Mouse (Mus musculus) liver, embryonic 14.5 days (tissue): ENCODE measurements around the gene Ppfia3. TPM values are rescaled to one million over a fixed set of nuclear protein-coding genes. Genes with fewer than 3 reads are reported as not detected.
"Not testable (repeated sequence)": the region's sequence is repeated elsewhere in the genome, so short reads cannot be mapped to it uniquely, and the experiment has no call there.

Source experiments
- ATAC-seq: fragments of 200-750 bp; cut with Nextera tagmentation; 2 replicates; pipeline ENCODE4 v1.8.0; 2017; ENCODE audit warnings: moderate number of reproducible peaks, mild to moderate bottlenecking, moderate library complexity; ENCODE audit not compliant: insufficient read depth
- DNase-seq, 3 experiments: peaks; one replicate each; pipeline ENCODE4 v3.0.0-alpha.2; 2012 to 2013; ENCODE audit warnings: low read depth in 3 of 3, low spot score in 3 of 3
- H3K27ac ChIP-seq: fragments of 300-500 bp; sonication (generic); 2 replicates; pipeline ENCODE4 v1.5.1; 2014; ENCODE audit warnings: moderate library complexity, mild to moderate bottlenecking, control low read depth, inconsistent platforms
- H3K27me3 ChIP-seq: fragments of 300-500 bp; sonication (generic); 2 replicates; pipeline ENCODE4 v1.6.1; 2014; ENCODE audit warnings: mild to moderate bottlenecking, low read length, moderate library complexity; ENCODE audit not compliant: control insufficient read depth, insufficient read depth
- H3K36me3 ChIP-seq: fragments of 300-500 bp; sonication (generic); replicated peaks from 2 replicates; pipeline ENCODE4 v1.6.1; 2014; ENCODE audit warnings: low read depth; ENCODE audit not compliant: control insufficient read depth, insufficient read depth
- H3K4me1 ChIP-seq, 2 experiments: fragments of 200-500 bp in 1 of 2; fragments of 300-500 bp in 1 of 2; sonication (generic) in 1 of 2; replicated peaks; 2 replicates each; pipeline ENCODE4 v1.6.1; 2012 to 2014; ENCODE audit warnings: antibody characterized with exemption in 1 of 2, inconsistent platforms in 1 of 2, low read length in 1 of 2; ENCODE audit not compliant: control insufficient read depth in 2 of 2, insufficient read depth in 2 of 2
- H3K4me2 ChIP-seq: fragments of 300-500 bp; sonication (generic); 2 replicates; pipeline ENCODE4 v1.6.1; 2014; ENCODE audit warnings: low read depth, mild to moderate bottlenecking, control low read depth, moderate library complexity
- H3K4me3 ChIP-seq, 2 experiments: fragments of 200-500 bp in 1 of 2; fragments of 300-500 bp in 1 of 2; sonication (generic) in 1 of 2; 2 replicates each; pipeline ENCODE4 v1.5.1; 2012 to 2014; ENCODE audit warnings: low read depth in 2 of 2, low read length in 2 of 2, mild to moderate bottlenecking in 2 of 2, control low read depth in 1 of 2, inconsistent platforms in 1 of 2, moderate library complexity in 1 of 2; ENCODE audit not compliant: insufficient read depth in 1 of 2
- H3K9ac ChIP-seq: fragments of 300-500 bp; sonication (generic); replicated peaks from 2 replicates; pipeline ENCODE4 v1.6.1; 2014; ENCODE audit warnings: mild to moderate bottlenecking, control low read depth, moderate library complexity
- H3K9me3 ChIP-seq: fragments of 300-500 bp; sonication (generic); 2 replicates; pipeline ENCODE4 v1.6.1; 2016; ENCODE audit warnings: low read length, mixed read lengths; ENCODE audit not compliant: control insufficient read depth
- CTCF ChIP-seq: IDR thresholded peaks from 2 replicates; pipeline ENCODE4 v1.5.1; 2016; ENCODE audit warnings: antibody characterized with exemption, low read depth, control low read depth
- EP300 ChIP-seq: IDR thresholded peaks from 2 replicates; pipeline ENCODE4 v1.6.1; 2016; ENCODE audit warnings: antibody characterized with exemption, low read depth
- WGBS: fragments of 180-500 bp; shearing (Covaris S2); extraction: QIAGEN DNeasy Blood & Tissue Kit; methylation state at CpG from one replicate; pipeline ENCODE4 v1.1.7; 2014; ENCODE audit not compliant: insufficient replicate concordance; 5-methylcytosine and 5-hydroxymethylcytosine counted together
- polyA plus RNA-seq, 2 experiments: library from polyadenylated mRNA; depleted of rRNA in 1 of 2; stranded (reverse) in 1 of 2; unstranded in 1 of 2; fragments of >200 nt; fragmentation: Nextera tagmentation in 1 of 2; extraction: Ambion mirVana in 1 of 2; gene quantifications; 2 replicates each; pipeline versions ENCODE4 v1.2.1 to v1.2.3; 2012 to 2014

Ppfia3 gene
- polyA plus RNA-seq, 2 experiments, result 0.21 TPM; not detected in 1

GRCm38 (mm10) chr7:45363983-45364382 is 2.8 kb downstream of the Ppfia3 start:
- WGBS, result 28% methylated on average over 2 of the region's 2 CpGs
- H3K4me2 ChIP-seq, result no peak overlapping the region
- no peaks in the 10 kb centered on the region for H3K9me3 ChIP-seq
- TF ChIP-seq CTCF (no peak), EP300 (no peak)
- peaks cover 76% of the 10 kb centered on the region for H3K27me3 ChIP-seq
- no peak overlapping the region for H3K27ac ChIP-seq
- H3K4me3 ChIP-seq, result no peak overlapping the region
- DNase-seq (no peak), ATAC-seq (no peak)
- H3K36me3 ChIP-seq, result no peaks in the 10 kb centered on the region
- peaks cover 8% of the 10 kb centered on the region in 2 experiments for H3K4me1 ChIP-seq
- no peak overlapping the region for H3K9ac ChIP-seq

- no peaks in the 10 kb centered on the region for H3K36me3 ChIP-seq
- no peaks in the 10 kb centered on the region for H3K9me3 ChIP-seq
- 7% methylated on average over 13 of the region's 13 CpGs for WGBS
- no peak for TF ChIP-seq EP300
- no peak for TF ChIP-seq CTCF
- no peak overlapping the region for H3K27ac ChIP-seq
- DNase-seq, result peak; percentile 47 to 66 (median 54)
- H3K4me1 ChIP-seq, result peaks cover 8% of the 10 kb centered on the region in 2 experiments
- no peak overlapping the region for H3K4me3 ChIP-seq
- peaks cover 68% of the 10 kb centered on the region for H3K27me3 ChIP-seq
- no peak for ATAC-seq
- H3K9ac ChIP-seq, result no peak overlapping the region
- no peak overlapping the region for H3K4me2 ChIP-seq
These were observed 4.0 kb downstream of the Ppfia3 start for GRCm38 (mm10) chr7:45362801-45363200.

- ATAC-seq (peak; percentile 75; the same call in 1 of the 2 replicates), DNase-seq (peak; percentile 41 to 61 (median 49))
- Histone ChIP-seq H3K4me2 (peak overlapping the region; percentile 59), H3K36me3 (no peaks in the 10 kb centered on the region), H3K9ac (no peak overlapping the region), H3K4me3 (peak overlapping the region in 1 of 2 experiments; percentile 36; a peak in 2 of 4 replicates), H3K27ac (no peak overlapping the region), H3K4me1 (peaks cover 0 to 8% of the 10 kb centered on the region in 2 experiments; a peak in 3 of 4 replicates), H3K9me3 (no peaks in the 10 kb centered on the region), H3K27me3 (peaks cover 63% of the 10 kb centered on the region)
- TF ChIP-seq CTCF (no peak), EP300 (no peak)
- WGBS, result under 1% methylated on average over 43 of the region's 43 CpGs
These were observed 5.5 kb downstream of the Ppfia3 start for GRCm38 (mm10) chr7:45361243-45361804.

- TF ChIP-seq EP300 (no peak), CTCF (no peak)
- H3K9me3 ChIP-seq, result no peaks in the 10 kb centered on the region
- peaks cover 0 to 8% of the 10 kb centered on the region in 2 experiments; a peak in 3 of 4 replicates for H3K4me1 ChIP-seq
- DNase-seq (no peak), ATAC-seq (no peak)
- no peak overlapping the region for H3K27ac ChIP-seq
- H3K4me2 ChIP-seq, result no peak overlapping the region; the same call in 1 of the 2 replicates
- WGBS, result 38% methylated on average over 18 of the region's 18 CpGs
- peaks cover 56% of the 10 kb centered on the region for H3K27me3 ChIP-seq
- no peak overlapping the region for H3K4me3 ChIP-seq
- H3K9ac ChIP-seq, result no peak overlapping the region
- no peaks in the 10 kb centered on the region for H3K36me3 ChIP-seq
These were observed 6.3 kb downstream of the Ppfia3 start for GRCm38 (mm10) chr7:45360404-45361125.

- H3K9ac ChIP-seq, H3K4me2 ChIP-seq, H3K36me3 ChIP-seq, H3K9me3 ChIP-seq, H3K27ac ChIP-seq, H3K4me1 ChIP-seq, ATAC-seq, DNase-seq, H3K4me3 ChIP-seq: not testable (repeated sequence)
- H3K27me3 ChIP-seq, result peaks cover 42% of the 10 kb centered on the region
- WGBS, result 45% methylated on average over 10 of the region's 11 CpGs
These were observed 7.7 kb downstream of the Ppfia3 start for GRCm38 (mm10) chr7:45359081-45359480.
